In genomic region chr11:69695361-69696181, GRCm38 (mm10) we compare ENCODE assay signal across 8 mouse cellular contexts. TPM values are rescaled to one million over a fixed set of nuclear protein-coding genes. Genes with fewer than 3 reads are reported as not detected.
DNase-seq lines count a peak whose midpoint lies in the region; ATAC-seq and TF ChIP-seq lines count a peak whose summit lies in the region.

Gene Tnfsf12, minus strand, starts transcription at chr11:69695849.
Gene Tnfsfm13, minus strand, starts transcription at chr11:69696098.

- H3K36me3 ChIP-seq in C2C12 (ENCODE audit: control insufficient read depth, insufficient read depth): no peaks in the 10 kb centered on the region
- no peaks in the 10 kb centered on the region for H3K36me3 ChIP-seq in embryonic facial prominence, embryonic 11.5 days (replicated peaks; ENCODE audit: control insufficient read depth, insufficient read depth, low read depth, low read length)
- H3K36me3 ChIP-seq in heart, embryonic 10.5 days: no peaks in the 10 kb centered on the region
- no peaks in the 10 kb centered on the region for H3K36me3 ChIP-seq in lung, embryonic 14.5 days (ENCODE audit: insufficient read depth)
- no peaks in the 10 kb centered on the region for H3K36me3 ChIP-seq in neural tube, embryonic 12.5 days

- 1% methylated on average over 41 of the region's 41 CpGs for WGBS in embryonic facial prominence, embryonic 11.5 days
- under 1% methylated on average over 40 of the region's 41 CpGs for WGBS in heart, embryonic 10.5 days
- WGBS in lung, embryonic 14.5 days: under 1% methylated on average over 40 of the region's 41 CpGs
- 2% methylated on average over 36 of the region's 41 CpGs for WGBS in neural tube, embryonic 12.5 days

- peak within 1 kb of the TSS; percentile 84 for H3K9ac ChIP-seq in embryonic facial prominence, embryonic 11.5 days (replicated peaks; ENCODE audit: low read length)
- peak within 1 kb of the TSS; percentile 84 for H3K9ac ChIP-seq in lung, embryonic 14.5 days
- peak within 1 kb of the TSS; percentile 83 for H3K9ac ChIP-seq in neural tube, embryonic 12.5 days

- H3ac ChIP-seq in C2C12 (ENCODE audit: control insufficient read depth, insufficient read length, low read depth): peak within 1 kb of the TSS; percentile 52

- TF ChIP-seq CTCF in C2C12 (IDR thresholded peaks at IDR 0.05; ENCODE audit: control insufficient read depth, insufficient read depth, insufficient read length): no peak
- TF ChIP-seq CTCF in lung, embryonic 14.5 days (IDR thresholded peaks at IDR 0.05; ENCODE audit: low read depth): peak; percentile 37; the same call in 1 of the 2 replicates

- 0 out of 2 replicates have a peak within 1 kb of the TSS, but pooled peaks have one; percentile 9 for H3K27ac ChIP-seq in embryonic facial prominence, embryonic 11.5 days (replicated peaks; ENCODE audit: low read depth, low read length)
- H3K27ac ChIP-seq in heart, embryonic 10.5 days: peak within 1 kb of the TSS; percentile 93
- peak within 1 kb of the TSS; percentile 54 for H3K27ac ChIP-seq in lung, embryonic 14.5 days (ENCODE audit: low read depth)
- no peak within 1 kb of the TSS for H3K27ac ChIP-seq in neural tube, embryonic 12.5 days

- H3K79me3 ChIP-seq in C2C12 (ENCODE audit: low read depth): no peaks in the 10 kb centered on the region

- peak; percentile 72 for DNase-seq in adrenal gland, adult 8-10 months
- DNase-seq in embryonic facial prominence, embryonic 11.5 days (ENCODE audit: low spot score): peak; percentile 65
- DNase-seq in heart, embryonic 10.5 days (ENCODE audit: low spot score): peak; percentile 83
- peak; percentile 72 to 74 for DNase-seq in kidney, adult 8-10 months
- DNase-seq in lung, embryonic 14.5 days: peak; percentile 79
- DNase-seq in urinary bladder, postnatal 36 days (ENCODE audit: low spot score in 2 of 2): peak; percentile 64 to 77

- peak within 1 kb of the TSS; percentile 96 for H3K4me2 ChIP-seq in embryonic facial prominence, embryonic 11.5 days (ENCODE audit: low read depth, low read length)
- peak within 1 kb of the TSS; percentile 92 for H3K4me2 ChIP-seq in lung, embryonic 14.5 days
- H3K4me2 ChIP-seq in neural tube, embryonic 12.5 days (replicated peaks): peak within 1 kb of the TSS; percentile 92

- no peaks in the 10 kb centered on the region for H3K79me2 ChIP-seq in C2C12 (ENCODE audit: control insufficient read depth, insufficient read depth)

- H3K4me1 ChIP-seq in embryonic facial prominence, embryonic 11.5 days (ENCODE audit: control insufficient read depth, insufficient read depth, low read length): peaks cover 3% of the 10 kb centered on the region; the same call in 1 of the 2 replicates
- peaks cover 37% of the 10 kb centered on the region for H3K4me1 ChIP-seq in heart, embryonic 10.5 days
- H3K4me1 ChIP-seq in lung, embryonic 14.5 days (ENCODE audit: insufficient read depth): no peaks in the 10 kb centered on the region
- H3K4me1 ChIP-seq in neural tube, embryonic 12.5 days: peaks cover 13% of the 10 kb centered on the region

- H3K27me3 ChIP-seq in C2C12 (ENCODE audit: control insufficient read depth, insufficient read depth, insufficient read length): no peaks in the 10 kb centered on the region
- no peaks in the 10 kb centered on the region for H3K27me3 ChIP-seq in embryonic facial prominence, embryonic 11.5 days (ENCODE audit: control insufficient read depth, insufficient read depth, low read length)
- H3K27me3 ChIP-seq in heart, embryonic 10.5 days (ENCODE audit: insufficient read depth, poor library complexity, severe bottlenecking): no peaks in the 10 kb centered on the region
- H3K27me3 ChIP-seq in lung, embryonic 14.5 days (ENCODE audit: insufficient read depth, low read length): no peaks in the 10 kb centered on the region
- 0 out of 2 replicates have a peak, but pooled peaks cover 2% of the 10 kb centered on the region for H3K27me3 ChIP-seq in neural tube, embryonic 12.5 days (replicated peaks)

- peak; percentile 74 for ATAC-seq in embryonic facial prominence, embryonic 11.5 days (replicated peaks; ENCODE audit: insufficient number of reproducible peaks, low FRiP score, low TSS enrichment, low read depth)
- peak; percentile 85 for ATAC-seq in lung, embryonic 14.5 days (ENCODE audit: insufficient read depth)
- ATAC-seq in neural tube, embryonic 12.5 days (ENCODE audit: low FRiP score, low read depth): peak; percentile 29; the same call in 1 of the 2 replicates

- no peaks in the 10 kb centered on the region for H3K9me3 ChIP-seq in embryonic facial prominence, embryonic 11.5 days (replicated peaks; ENCODE audit: control insufficient read depth, low read length)
- no peaks in the 10 kb centered on the region for H3K9me3 ChIP-seq in heart, embryonic 10.5 days
- H3K9me3 ChIP-seq in lung, embryonic 14.5 days (ENCODE audit: low read depth, low read length): no peaks in the 10 kb centered on the region
- no peaks in the 10 kb centered on the region for H3K9me3 ChIP-seq in neural tube, embryonic 12.5 days

- H3K4me3 ChIP-seq in C2C12 (ENCODE audit: insufficient read depth, poor library complexity, severe bottlenecking): peak within 1 kb of the TSS; percentile 11
- peak within 1 kb of the TSS; percentile 50 for H3K4me3 ChIP-seq in embryonic facial prominence, embryonic 11.5 days (ENCODE audit: low read depth, low read length)
- peak within 1 kb of the TSS; percentile 79 for H3K4me3 ChIP-seq in heart, embryonic 10.5 days
- H3K4me3 ChIP-seq in lung, embryonic 14.5 days (ENCODE audit: low read depth, low read length): peak within 1 kb of the TSS; percentile 56
- peak within 1 kb of the TSS; percentile 44 for H3K4me3 ChIP-seq in neural tube, embryonic 12.5 days

TF ChIP-seq in C2C12, 6 proteins besides CTCF, POLR2A, EP300 and RAD21:
- TF ChIP-seq MYOD1 (IDR thresholded peaks at IDR 0.05; ENCODE audit: control insufficient read depth, insufficient read length, low read depth) (no peak), USF1 (IDR thresholded peaks at IDR 0.05; ENCODE audit: low read depth) (no peak), FOSL1 (IDR thresholded peaks at IDR 0.05; ENCODE audit: insufficient read depth, low read length, poor library complexity, severe bottlenecking) (no peak), CEBPB (IDR thresholded peaks at IDR 0.05; ENCODE audit: low read depth) (no peak), MAX (IDR thresholded peaks at IDR 0.05) (no peak), MYOG (IDR thresholded peaks at IDR 0.05; ENCODE audit: control insufficient read depth, extremely low read depth, insufficient read length) (no peak)
TF ChIP-seq in C2C12: peak in this region for 0.

RNA-seq across cellular contexts. Expression of gene Tnfsf12, which starts in this region (rescaled TPM):
- 6.4 TPM for polyA plus RNA-seq in C2C12 (2012; fragmentation: generic; extraction: Trizol)
- 10 to 100 TPM; 24.1 to 47.6 (median 36.3) TPM for total RNA-seq in adrenal gland, adult 8-10 months (2022)
- polyA plus RNA-seq in embryonic facial prominence, embryonic 11.5 days (2014; fragmentation: Nextera tagmentation; extraction: Ambion mirVana): 3.6 and 4.3 TPM in 2 replicates
- polyA plus RNA-seq in heart, embryonic 10.5 days (2016; fragmentation: Nextera tagmentation; extraction: Ambion mirVana): 3.0 and 4.7 TPM in 2 replicates
- 10.0 and 11.6 TPM in 2 replicates for polyA plus RNA-seq in lung, embryonic 14.5 days (2014; fragmentation: Nextera tagmentation; extraction: Ambion mirVana)
- 1.9 and 2.7 TPM in 2 replicates for polyA plus RNA-seq in neural tube, embryonic 12.5 days (2016; fragmentation: Nextera tagmentation; extraction: Ambion mirVana)

RNA-seq across cellular contexts. Expression of gene Tnfsfm13, which starts in this region (rescaled TPM):
- 1.5 TPM for polyA plus RNA-seq in C2C12 (2012; fragmentation: generic; extraction: Trizol)
- 1 to 10 TPM; 3.4 to 8.4 (median 7.9) TPM for total RNA-seq in adrenal gland, adult 8-10 months (2022)
- polyA plus RNA-seq in embryonic facial prominence, embryonic 11.5 days (2014; fragmentation: Nextera tagmentation; extraction: Ambion mirVana): 1.2 and 1.5 TPM in 2 replicates
- polyA plus RNA-seq in heart, embryonic 10.5 days (2016; fragmentation: Nextera tagmentation; extraction: Ambion mirVana): 1.8 and 2.2 TPM in 2 replicates
- polyA plus RNA-seq in lung, embryonic 14.5 days (2014; fragmentation: Nextera tagmentation; extraction: Ambion mirVana): 4.4 and 5.3 TPM in 2 replicates
- 1.4 TPM in 2 replicates for polyA plus RNA-seq in neural tube, embryonic 12.5 days (2016; fragmentation: Nextera tagmentation; extraction: Ambion mirVana)

Comparison
In these comparisons a context has a peak if more than half of its experiments do, and no peak if none do; other contexts are left out.
1. H3K4me3 ChIP-seq: peak in every context shown above with its lines; median percentile 79 in heart, embryonic 10.5 days; 56 in lung, embryonic 14.5 days; 50 in embryonic facial prominence, embryonic 11.5 days; 44 in neural tube, embryonic 12.5 days; 11 in C2C12.
2. ATAC-seq: peak in every context shown above with its lines; median percentile 85 in lung, embryonic 14.5 days; 74 in embryonic facial prominence, embryonic 11.5 days; 29 in neural tube, embryonic 12.5 days.